Mouse (Mus musculus) hindbrain, embryonic 13.5 days (tissue): Measurements from ENCODE around the gene Ccdc167. TPM values are rescaled to one million over a fixed set of nuclear protein-coding genes. Genes with fewer than 3 reads are reported as not detected.

Experiments
- ATAC-seq: fragments of 200-750 bp; cut with Nextera tagmentation; 2 replicates; pipeline ENCODE4 v1.8.0; 2017; ENCODE audit warnings: moderate TSS enrichment; ENCODE audit not compliant: low FRiP score
- H3K27ac ChIP-seq: fragments of 300-500 bp; sonication (generic); 2 replicates; pipeline ENCODE4 v1.5.1; 2015; ENCODE audit warnings: inconsistent platforms, mild to moderate bottlenecking, moderate library complexity
- H3K27me3 ChIP-seq: fragments of 300-500 bp; sonication (generic); 2 replicates; pipeline ENCODE4 v1.6.1; 2015; ENCODE audit warnings: mild to moderate bottlenecking, inconsistent platforms
- H3K36me3 ChIP-seq: fragments of 300-500 bp; sonication (generic); 2 replicates; pipeline ENCODE4 v1.6.1; 2015; ENCODE audit warnings: mild to moderate bottlenecking, inconsistent platforms
- H3K4me1 ChIP-seq: fragments of 300-500 bp; sonication (generic); replicated peaks from 2 replicates; pipeline ENCODE4 v1.6.1; 2015; ENCODE audit warnings: inconsistent platforms
- H3K4me2 ChIP-seq: fragments of 300-500 bp; sonication (generic); 2 replicates; pipeline ENCODE4 v1.6.1; 2015; ENCODE audit warnings: inconsistent platforms, mild to moderate bottlenecking, moderate library complexity
- H3K4me3 ChIP-seq: fragments of 300-500 bp; sonication (generic); 2 replicates; pipeline ENCODE4 v1.5.1; 2015; ENCODE audit warnings: mild to moderate bottlenecking, inconsistent platforms
- H3K9ac ChIP-seq: fragments of 300-500 bp; sonication (generic); 2 replicates; pipeline ENCODE4 v1.6.1; 2015; ENCODE audit warnings: mild to moderate bottlenecking, inconsistent platforms
- H3K9me3 ChIP-seq: fragments of 300-500 bp; sonication (generic); 2 replicates; pipeline ENCODE4 v1.6.1; 2016; ENCODE audit warnings: inconsistent platforms
- WGBS: fragments of 180-500 bp; shearing (Covaris S2); methylation state at CpG from one replicate; pipeline ENCODE4 v1.1.7; 2015; 5-methylcytosine and 5-hydroxymethylcytosine counted together
- polyA plus RNA-seq: library from polyadenylated mRNA; unstranded; fragments of >200 nt; fragmentation: Nextera tagmentation; extraction: Ambion mirVana; gene quantifications from 2 replicates; pipeline ENCODE4 v1.2.1, GENCODE M21; 2015

The Ccdc167 gene
- polyA plus RNA-seq, 1 experiment from 2014 or later, result 13.4 TPM

- no peak overlapping the region for H3K9ac ChIP-seq
- 72% methylated on average over 7 of the region's 7 CpGs for WGBS
- no peaks in the 10 kb centered on the region for H3K9me3 ChIP-seq
- no peak overlapping the region for H3K4me2 ChIP-seq
- H3K4me3 ChIP-seq, result no peak overlapping the region
- no peaks in the 10 kb centered on the region for H3K27me3 ChIP-seq
- no peak for ATAC-seq
- H3K4me1 ChIP-seq, result peaks cover 74% of the 10 kb centered on the region
- H3K36me3 ChIP-seq, result no peaks in the 10 kb centered on the region
- H3K27ac ChIP-seq, result peak overlapping the region; percentile 81; the same call in 1 of the 2 replicates
Observed at GRCm38 (mm10) chr17:29712565-29712964, 4.3 kb downstream of the Ccdc167 start.

GRCm38 (mm10) chr17:29711745-29712431 is 5.0 kb downstream of the Ccdc167 start:
- peak overlapping the region; percentile 81 for H3K27ac ChIP-seq
- H3K36me3 ChIP-seq, result no peaks in the 10 kb centered on the region
- no peak overlapping the region for H3K4me3 ChIP-seq
- WGBS, result 72% methylated on average over 8 of the region's 8 CpGs
- no peaks in the 10 kb centered on the region for H3K27me3 ChIP-seq
- ATAC-seq, result no peak
- H3K4me2 ChIP-seq, result no peak overlapping the region
- peaks cover 76% of the 10 kb centered on the region for H3K4me1 ChIP-seq
- no peaks in the 10 kb centered on the region for H3K9me3 ChIP-seq
- peak overlapping the region; percentile 13; the same call in 1 of the 2 replicates for H3K9ac ChIP-seq

GRCm38 (mm10) chr17:29711076-29711744 is 5.6 kb downstream of the Ccdc167 start:
- Histone ChIP-seq H3K27ac (peak overlapping the region; percentile 81), H3K27me3 (no peaks in the 10 kb centered on the region), H3K9me3 (no peaks in the 10 kb centered on the region), H3K36me3 (no peaks in the 10 kb centered on the region), H3K9ac (no peak overlapping the region), H3K4me3 (no peak overlapping the region), H3K4me2 (no peak overlapping the region), H3K4me1 (peaks cover 79% of the 10 kb centered on the region)
- ATAC-seq, result no peak
- 61% methylated on average over 19 of the region's 19 CpGs for WGBS

GRCm38 (mm10) chr17:29710562-29711044 is 6.2 kb downstream of the Ccdc167 start:
- H3K9ac ChIP-seq, result peak overlapping the region; percentile 36
- ATAC-seq, result no peak
- H3K27ac ChIP-seq, result peak overlapping the region; percentile 81
- H3K36me3 ChIP-seq, result no peaks in the 10 kb centered on the region
- no peaks in the 10 kb centered on the region for H3K27me3 ChIP-seq
- H3K4me3 ChIP-seq, result no peak overlapping the region
- no peak overlapping the region for H3K4me2 ChIP-seq
- peaks cover 77% of the 10 kb centered on the region for H3K4me1 ChIP-seq
- WGBS, result 66% methylated on average over 11 of the region's 11 CpGs
- no peaks in the 10 kb centered on the region for H3K9me3 ChIP-seq

GRCm38 (mm10) chr17:29708783-29709182 is 8.1 kb downstream of the Ccdc167 start:
- Histone ChIP-seq H3K9me3 (no peaks in the 10 kb centered on the region), H3K4me3 (no peak overlapping the region), H3K27ac (no peak overlapping the region), H3K27me3 (no peaks in the 10 kb centered on the region), H3K4me2 (no peak overlapping the region), H3K9ac (no peak overlapping the region; the same call in 1 of the 2 replicates), H3K36me3 (peaks cover 4% of the 10 kb centered on the region), H3K4me1 (peaks cover 84% of the 10 kb centered on the region)
- 77% methylated on average over 5 of the region's 5 CpGs for WGBS
- no peak for ATAC-seq

- WGBS, result 37% methylated on average over 5 of the region's 5 CpGs
Observed at GRCm38 (mm10) chr17:29706981-29707545, 9.8 kb downstream of the Ccdc167 start.

GRCm38 (mm10) chr17:29705881-29706280 is 11.0 kb downstream of the Ccdc167 start:
- 88% methylated on average over 5 of the region's 5 CpGs for WGBS
- Histone ChIP-seq H3K9ac (no peak overlapping the region), H3K36me3 (peaks cover 33% of the 10 kb centered on the region), H3K27me3 (no peaks in the 10 kb centered on the region), H3K4me3 (no peak overlapping the region), H3K4me1 (peaks cover 77% of the 10 kb centered on the region), H3K4me2 (no peak overlapping the region), H3K9me3 (no peaks in the 10 kb centered on the region), H3K27ac (no peak overlapping the region)
- no peak for ATAC-seq

More at GRCm38 (mm10) chr17:29706981-29707545, 9.8 kb downstream of the Ccdc167 start:
- no peaks in the 10 kb centered on the region for H3K9me3 ChIP-seq
- H3K4me1 ChIP-seq, result peaks cover 87% of the 10 kb centered on the region
- peak overlapping the region; percentile 30 for H3K27ac ChIP-seq
- H3K36me3 ChIP-seq, result peaks cover 21% of the 10 kb centered on the region
- ATAC-seq, result no peak
- H3K9ac ChIP-seq, result peak overlapping the region; percentile 55
- H3K4me3 ChIP-seq, result no peak overlapping the region
- H3K4me2 ChIP-seq, result no peak overlapping the region
- no peaks in the 10 kb centered on the region for H3K27me3 ChIP-seq

GRCm38 (mm10) chr17:29704781-29705180 is 12.1 kb downstream of the Ccdc167 start:
- peaks cover 66% of the 10 kb centered on the region for H3K4me1 ChIP-seq
- ATAC-seq, result peak; percentile 68
- no peak overlapping the region for H3K27ac ChIP-seq
- no peaks in the 10 kb centered on the region for H3K9me3 ChIP-seq
- WGBS, result 43% methylated on average over 3 of the region's 3 CpGs
- no peak overlapping the region for H3K9ac ChIP-seq
- H3K4me2 ChIP-seq, result no peak overlapping the region
- no peak overlapping the region for H3K4me3 ChIP-seq
- no peaks in the 10 kb centered on the region for H3K27me3 ChIP-seq
- H3K36me3 ChIP-seq, result peaks cover 44% of the 10 kb centered on the region

GRCm38 (mm10) chr17:29702938-29703710 is 13.7 kb downstream of the Ccdc167 start:
- WGBS, result 76% methylated on average over 4 of the region's 4 CpGs
- no peak for ATAC-seq
- no peak overlapping the region for H3K4me3 ChIP-seq
- H3K27ac ChIP-seq, result peak overlapping the region; percentile 62
- no peak overlapping the region for H3K4me2 ChIP-seq
- H3K9me3 ChIP-seq, result no peaks in the 10 kb centered on the region
- peaks cover 60% of the 10 kb centered on the region for H3K36me3 ChIP-seq
- no peaks in the 10 kb centered on the region for H3K27me3 ChIP-seq
- peak overlapping the region; percentile 35 for H3K9ac ChIP-seq
- H3K4me1 ChIP-seq, result peaks cover 49% of the 10 kb centered on the region

- Histone ChIP-seq H3K9ac (no peak overlapping the region), H3K9me3 (no peaks in the 10 kb centered on the region), H3K4me2 (no peak overlapping the region), H3K27me3 (no peaks in the 10 kb centered on the region), H3K4me1 (peaks cover 26% of the 10 kb centered on the region), H3K4me3 (no peak overlapping the region), H3K36me3 (peaks cover 80% of the 10 kb centered on the region), H3K27ac (no peak overlapping the region)
- ATAC-seq, result no peak
- 94% methylated on average over 7 of the region's 7 CpGs for WGBS
Observed at GRCm38 (mm10) chr17:29700573-29700972, 16.3 kb downstream of the Ccdc167 start.

- Histone ChIP-seq H3K4me1 (peaks cover 15% of the 10 kb centered on the region), H3K27me3 (no peaks in the 10 kb centered on the region), H3K27ac (no peak overlapping the region), H3K9me3 (no peaks in the 10 kb centered on the region), H3K9ac (0 out of 2 replicates have a peak overlapping the region, but pooled peaks have one; percentile 8), H3K36me3 (peaks cover 94% of the 10 kb centered on the region), H3K4me2 (no peak overlapping the region), H3K4me3 (no peak overlapping the region)
- ATAC-seq, result no peak
- 86% methylated on average over 6 of the region's 6 CpGs for WGBS
Observed at GRCm38 (mm10) chr17:29698421-29698820, 18.4 kb downstream of the Ccdc167 start.

- no peak overlapping the region for H3K9ac ChIP-seq
- H3K4me1 ChIP-seq, result 0 out of 2 replicates have a peak, but pooled peaks cover under 1% of the 10 kb centered on the region
- no peak overlapping the region for H3K4me2 ChIP-seq
- no peaks in the 10 kb centered on the region for H3K9me3 ChIP-seq
- no peak for ATAC-seq
- WGBS, result 99% methylated on average over 8 of the region's 8 CpGs
- no peak overlapping the region for H3K27ac ChIP-seq
- H3K36me3 ChIP-seq, result peaks cover 80% of the 10 kb centered on the region
- no peak overlapping the region for H3K4me3 ChIP-seq
- H3K27me3 ChIP-seq, result no peaks in the 10 kb centered on the region
Observed at GRCm38 (mm10) chr17:29696940-29697339, 19.9 kb downstream of the Ccdc167 start.
